Mouse (Mus musculus) olfactory bulb, adult 2 months (tissue): ENCODE measurements around the gene Cir1.

Experiments used
- CTCF ChIP-seq: fragments of 200-500 bp; IDR thresholded peaks from 2 replicates; pipeline ENCODE4 v1.5.1; 2012; ENCODE audit warnings: low read depth, mild to moderate bottlenecking, low read length, moderate library complexity; ENCODE audit not compliant: insufficient read depth
- POLR2A ChIP-seq: fragments of 200-500 bp; IDR thresholded peaks from 2 replicates; pipeline ENCODE4 v1.6.1; 2012; ENCODE audit warnings: mild to moderate bottlenecking, low read depth, low read length, moderate library complexity; ENCODE audit not compliant: insufficient read depth

DNA sequence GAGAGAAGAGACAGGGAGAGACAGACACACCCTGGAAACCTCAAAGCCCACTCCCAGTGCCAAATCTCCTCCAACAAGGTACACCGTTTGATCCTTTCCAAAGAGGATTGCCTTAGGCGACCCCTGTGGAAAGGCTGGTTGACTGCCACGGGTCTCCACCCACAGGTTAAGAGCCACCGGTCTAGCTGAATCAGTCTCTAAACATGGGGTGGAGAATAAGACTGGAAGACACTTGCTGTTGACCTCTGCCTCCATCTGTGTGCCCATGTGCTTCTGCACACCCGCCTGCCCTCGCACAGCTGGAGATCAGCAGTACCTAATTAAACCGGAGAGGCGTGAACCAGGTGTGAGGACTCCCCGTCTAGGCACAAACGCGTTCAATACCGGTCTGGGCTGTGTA lies 10.5 kb upstream of the Cir1 start:
- no peak for TF ChIP-seq CTCF
- TF ChIP-seq POLR2A: no peak
